Mouse (Mus musculus) left cerebral cortex, adult 11 months (tissue): ENCODE results near the gene Defa33.
"Not testable (repeated sequence)": the region's sequence is repeated elsewhere in the genome, so short reads cannot be mapped to it uniquely, and the experiment has no call there.

ENCODE experiments used
- DNase-seq: peaks from one replicate; pipeline ENCODE4 v3.0.0; 2022; ENCODE audit warnings: low spot score

The Defa33 gene

GRCm38 (mm10) chr8:21391511-21391910 lies at the start of gene Defa33:
TSS of gene Defa33 (plus strand) at chr8:21391811.
- DNase-seq = not testable (repeated sequence)

GRCm38 (mm10) chr8:21378215-21378614 lies 13.4 kb upstream of the Defa33 start, which contains the start of gene Defa2:
TSS of gene Defa2 (plus strand) at chr8:21378515.
- not testable (repeated sequence) for DNase-seq

DNA sequence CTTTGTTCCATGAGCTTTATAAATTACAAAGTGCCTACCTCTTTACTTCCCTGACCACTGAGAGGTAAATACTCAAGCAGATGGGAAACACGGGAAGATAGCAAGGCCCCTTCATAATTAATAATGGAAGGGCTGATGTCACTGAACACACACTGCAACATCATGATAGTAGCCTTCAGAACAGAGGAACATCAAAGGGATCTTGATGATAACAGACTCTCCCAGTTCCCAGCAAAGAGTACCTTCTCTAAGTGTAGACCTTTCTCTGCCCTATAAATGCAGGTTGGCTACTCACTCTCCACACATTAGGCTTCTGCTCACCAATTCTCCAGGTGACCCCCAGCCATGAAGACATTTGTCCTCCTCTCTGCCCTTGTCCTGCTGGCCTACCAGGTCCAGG lies 35.5 kb downstream of the Defa33 start, which contains the start of gene Defa36:
TSS of gene Defa36 (plus strand) at position 301 of the 400 bp plus-strand sequence.
- DNase-seq = not testable (repeated sequence)
